In genomic region chr7:78653686-78654085, GRCm38 (mm10) we compare ENCODE assay signal across 20 mouse cellular contexts.
DNase-seq lines count a peak whose midpoint lies in the region; ATAC-seq and TF ChIP-seq lines count a peak whose summit lies in the region.
"Had no signal": no experiment of that assay in that cellular context is flagged by ENCODE, and none has a peak within 500 bp of the region (broad histone marks: within the 10 kb centered on the region; RNA-seq: fewer than 3 reads in every experiment).

No protein-coding gene starts in this region.

- no peaks in the 10 kb centered on the region for H3K36me3 ChIP-seq in liver, postnatal 0 days (replicated peaks; ENCODE audit: insufficient read depth, low read length)
- no peaks in the 10 kb centered on the region for H3K36me3 ChIP-seq in liver, embryonic 12.5 days
- no peaks in the 10 kb centered on the region for H3K36me3 ChIP-seq in MEL (ENCODE audit: control insufficient read depth in 1 of 2, insufficient read depth in 2 of 2, low read length in 2 of 2)
- no peaks in the 10 kb centered on the region for H3K36me3 ChIP-seq in forebrain, embryonic 12.5 days (replicated peaks)
- H3K36me3 ChIP-seq: heart, embryonic 13.5 days had no signal

- TF ChIP-seq EP300 in liver, postnatal 0 days (IDR thresholded peaks at IDR 0.05; ENCODE audit: low read depth): no peak
- TF ChIP-seq EP300 in MEL (IDR thresholded peaks at IDR 0.05; ENCODE audit: low read depth in 1 of 2, low read length in 2 of 2): no peak

- TF ChIP-seq RAD21 in MEL (IDR thresholded peaks at IDR 0.05; ENCODE audit: low read depth, low read length): no peak

- H3K27me3 ChIP-seq in liver, postnatal 0 days (ENCODE audit: insufficient read depth, low read length): no peaks in the 10 kb centered on the region
- no peaks in the 10 kb centered on the region for H3K27me3 ChIP-seq in liver, embryonic 12.5 days (replicated peaks)
- peaks cover 0 to 2% of the 10 kb centered on the region in 2 experiments; a peak in 2 of 4 replicates for H3K27me3 ChIP-seq in MEL (ENCODE audit: control insufficient read depth in 1 of 2, insufficient read depth in 2 of 2, low read length in 2 of 2)
- no peaks in the 10 kb centered on the region for H3K27me3 ChIP-seq in forebrain, embryonic 12.5 days
- H3K27me3 ChIP-seq: heart, embryonic 13.5 days had no signal

- no peak for TF ChIP-seq CTCF in liver, postnatal 0 days (IDR thresholded peaks at IDR 0.05; ENCODE audit: low read depth)
- TF ChIP-seq CTCF in MEL (IDR thresholded peaks at IDR 0.05 in 2 of 3, conservative IDR thresholded peaks at IDR 0.05 in 1 of 3; ENCODE audit: control insufficient read depth in 1 of 3, insufficient read depth in 1 of 3, low read depth in 2 of 3, low read length in 3 of 3, poor library complexity in 1 of 3, severe bottlenecking in 1 of 3): peak in 2 of 3 experiments; percentile 1 to 14; a peak in 1 of 6 replicates

- no peak for TF ChIP-seq POLR2A in MEL (IDR thresholded peaks at IDR 0.05; ENCODE audit: control insufficient read depth in 1 of 2, insufficient read depth in 1 of 2, low read depth in 1 of 2, low read length in 2 of 2, poor library complexity in 1 of 2)

- peak; percentile 15 for DNase-seq in liver, postnatal 0 days
- DNase-seq in MEL (ENCODE audit: low read depth, low spot score): no peak
- peak; percentile 6 for DNase-seq in induced T-regulatory cell, adult 2 months (ENCODE audit: low read depth)
- peak; percentile 68 for DNase-seq in thymus, postnatal 14 days
- no peak for DNase-seq in spleen, postnatal 14 days (ENCODE audit: low spot score in 2 of 2)
- no peak for DNase-seq in right cerebral cortex, postnatal 14 days
- DNase-seq: adrenal gland, adult 2 months; embryo, embryonic 11 days; heart, postnatal 36 days; kidney, adult 18-20 months; kidney, postnatal 10 days; lung, embryonic 14.5 days; lung, postnatal 36 days; right cerebral cortex, adult 18-20 months had no signal

- no peak overlapping the region for H3K4me2 ChIP-seq in liver, postnatal 0 days (ENCODE audit: low read depth, low read length)
- H3K4me2 ChIP-seq in liver, embryonic 12.5 days: no peak overlapping the region
- no peak overlapping the region for H3K4me2 ChIP-seq in forebrain, embryonic 12.5 days
- H3K4me2 ChIP-seq: heart, embryonic 13.5 days; liver, embryonic 11.5 days; lung, embryonic 14.5 days had no signal

- no peaks in the 10 kb centered on the region for H3K9me3 ChIP-seq in liver, postnatal 0 days (ENCODE audit: low read length)
- no peaks in the 10 kb centered on the region for H3K9me3 ChIP-seq in liver, embryonic 12.5 days (replicated peaks)
- no peaks in the 10 kb centered on the region for H3K9me3 ChIP-seq in MEL (replicated peaks; ENCODE audit: insufficient read depth, low read length)
- no peaks in the 10 kb centered on the region for H3K9me3 ChIP-seq in forebrain, embryonic 12.5 days
- H3K9me3 ChIP-seq: heart, embryonic 13.5 days had no signal

- H3K9ac ChIP-seq in liver, postnatal 0 days (replicated peaks): no peak overlapping the region
- no peak overlapping the region for H3K9ac ChIP-seq in liver, embryonic 12.5 days
- no peak overlapping the region for H3K9ac ChIP-seq in MEL (ENCODE audit: control insufficient read depth, low read depth, low read length, poor library complexity, severe bottlenecking)
- H3K9ac ChIP-seq in forebrain, embryonic 12.5 days: no peak overlapping the region
- H3K9ac ChIP-seq: heart, embryonic 13.5 days; lung, embryonic 14.5 days had no signal

- no peaks in the 10 kb centered on the region for H3K4me1 ChIP-seq in liver, postnatal 0 days (ENCODE audit: insufficient read depth)
- H3K4me1 ChIP-seq in liver, embryonic 12.5 days: no peaks in the 10 kb centered on the region
- no peaks in the 10 kb centered on the region for H3K4me1 ChIP-seq in MEL (ENCODE audit: control insufficient read depth in 1 of 2, insufficient read depth in 2 of 2, low read length in 2 of 2)
- H3K4me1 ChIP-seq in forebrain, embryonic 12.5 days: peaks cover 6% of the 10 kb centered on the region
- H3K4me1 ChIP-seq: heart, embryonic 13.5 days had no signal

- no peak overlapping the region for H3K4me3 ChIP-seq in liver, postnatal 0 days (ENCODE audit: low read depth, low read length)
- H3K4me3 ChIP-seq in liver, embryonic 12.5 days: no peak overlapping the region
- no peak overlapping the region for H3K4me3 ChIP-seq in MEL (ENCODE audit: control insufficient read depth in 1 of 2, insufficient read depth in 1 of 2, low read depth in 2 of 2, low read length in 2 of 2)
- no peak overlapping the region for H3K4me3 ChIP-seq in forebrain, embryonic 12.5 days (replicated peaks)
- H3K4me3 ChIP-seq: heart, embryonic 13.5 days had no signal

- no peak overlapping the region for H3K27ac ChIP-seq in liver, postnatal 0 days (ENCODE audit: low read depth)
- no peak overlapping the region for H3K27ac ChIP-seq in liver, embryonic 12.5 days
- no peak overlapping the region for H3K27ac ChIP-seq in MEL (ENCODE audit: control insufficient read depth, low read depth, low read length)
- no peak overlapping the region for H3K27ac ChIP-seq in forebrain, embryonic 12.5 days
- H3K27ac ChIP-seq: heart, embryonic 13.5 days had no signal

- 25% methylated on average over 4 of the region's 4 CpGs for WGBS in liver, postnatal 0 days (ENCODE audit: insufficient replicate concordance)
- 25% methylated on average over 4 of the region's 4 CpGs for WGBS in liver, embryonic 12.5 days (ENCODE audit: insufficient replicate concordance)
- 36% methylated on average over 4 of the region's 4 CpGs for WGBS in forebrain, embryonic 12.5 days

- no peak for ATAC-seq in liver, postnatal 0 days
- no peak for ATAC-seq in liver, embryonic 12.5 days
- ATAC-seq in forebrain, embryonic 12.5 days (ENCODE audit: low FRiP score): no peak
- ATAC-seq: forebrain, embryonic 16.5 days; midbrain, embryonic 16.5 days had no signal

- H3K79me2 ChIP-seq in MEL (ENCODE audit: control insufficient read depth, insufficient read depth, low read length, poor library complexity): no peaks in the 10 kb centered on the region

TF ChIP-seq in MEL, 35 proteins besides CTCF, POLR2A, EP300 and RAD21:
- TF ChIP-seq TAL1 (IDR thresholded peaks at IDR 0.05; ENCODE audit: low read length) (no peak), GATA1 (IDR thresholded peaks at IDR 0.05; ENCODE audit: low read depth, low read length) (no peak), MYB (IDR thresholded peaks at IDR 0.05; ENCODE audit: low read depth, low read length) (no peak), USF2 (IDR thresholded peaks at IDR 0.05; ENCODE audit: borderline replicate concordance in 1 of 2, insufficient read depth in 1 of 2, low read depth in 1 of 2, low read length in 2 of 2) (no peak), HCFC1 (IDR thresholded peaks at IDR 0.05; ENCODE audit: low read depth, low read length) (no peak), CHD1 (IDR thresholded peaks at IDR 0.05; ENCODE audit: low read depth, low read length) (no peak), NRF1 (IDR thresholded peaks at IDR 0.05; ENCODE audit: insufficient read depth, low read depth, low read length, poor library complexity, severe bottlenecking) (no peak), UBTF (IDR thresholded peaks at IDR 0.05; ENCODE audit: borderline replicate concordance, insufficient read depth, low read depth, low read length) (no peak), MAFK (IDR thresholded peaks at IDR 0.05; ENCODE audit: borderline replicate concordance, low read depth, low read length) (no peak), USF1 (IDR thresholded peaks at IDR 0.05; ENCODE audit: low read depth, low read length) (no peak), ZC3H11A (IDR thresholded peaks at IDR 0.05; ENCODE audit: low read depth, low read length) (no peak), E2F4 (IDR thresholded peaks at IDR 0.05; ENCODE audit: borderline replicate concordance, low read depth, low read length) (no peak), POLR2AphosphoS5 (IDR thresholded peaks at IDR 0.05; ENCODE audit: borderline replicate concordance, low read depth, low read length) (no peak), BHLHE40 (IDR thresholded peaks at IDR 0.05; ENCODE audit: borderline replicate concordance, low read depth, low read length) (no peak), ELF1 (IDR thresholded peaks at IDR 0.05; ENCODE audit: low read depth, low read length) (no peak), JUND (IDR thresholded peaks at IDR 0.05; ENCODE audit: low read depth, low read length) (no peak), MAX (IDR thresholded peaks at IDR 0.05; ENCODE audit: low read length) (no peak), ETS1 (IDR thresholded peaks at IDR 0.05; ENCODE audit: low read depth, low read length) (no peak), RCOR1 (IDR thresholded peaks at IDR 0.05; ENCODE audit: low read depth, low read length) (no peak), SIN3A (IDR thresholded peaks at IDR 0.05; ENCODE audit: low read length) (no peak)

Comparison
In these comparisons a context has a peak if more than half of its experiments do, and no peak if none do; other contexts are left out.
1. DNase-seq: peak in liver, postnatal 0 days (single experiment), induced T-regulatory cell, adult 2 months (single experiment) and thymus, postnatal 14 days (single experiment); none in MEL (single experiment), spleen, postnatal 14 days (0 of 2) and right cerebral cortex, postnatal 14 days (single experiment).